Mouse (Mus musculus) bone marrow macrophage, adult 2 months (primary cell): ENCODE data around the gene Sema4b.

Source experiments
- CTCF ChIP-seq: IDR thresholded peaks from 2 replicates; pipeline ENCODE4 v1.5.1; 2012; ENCODE audit warnings: low read depth, mild to moderate bottlenecking, low read length, moderate library complexity
- POLR2A ChIP-seq: IDR thresholded peaks from 2 replicates; pipeline ENCODE4 v1.6.1; 2012; ENCODE audit warnings: mild to moderate bottlenecking, low read depth, low read length, borderline replicate concordance

DNA sequence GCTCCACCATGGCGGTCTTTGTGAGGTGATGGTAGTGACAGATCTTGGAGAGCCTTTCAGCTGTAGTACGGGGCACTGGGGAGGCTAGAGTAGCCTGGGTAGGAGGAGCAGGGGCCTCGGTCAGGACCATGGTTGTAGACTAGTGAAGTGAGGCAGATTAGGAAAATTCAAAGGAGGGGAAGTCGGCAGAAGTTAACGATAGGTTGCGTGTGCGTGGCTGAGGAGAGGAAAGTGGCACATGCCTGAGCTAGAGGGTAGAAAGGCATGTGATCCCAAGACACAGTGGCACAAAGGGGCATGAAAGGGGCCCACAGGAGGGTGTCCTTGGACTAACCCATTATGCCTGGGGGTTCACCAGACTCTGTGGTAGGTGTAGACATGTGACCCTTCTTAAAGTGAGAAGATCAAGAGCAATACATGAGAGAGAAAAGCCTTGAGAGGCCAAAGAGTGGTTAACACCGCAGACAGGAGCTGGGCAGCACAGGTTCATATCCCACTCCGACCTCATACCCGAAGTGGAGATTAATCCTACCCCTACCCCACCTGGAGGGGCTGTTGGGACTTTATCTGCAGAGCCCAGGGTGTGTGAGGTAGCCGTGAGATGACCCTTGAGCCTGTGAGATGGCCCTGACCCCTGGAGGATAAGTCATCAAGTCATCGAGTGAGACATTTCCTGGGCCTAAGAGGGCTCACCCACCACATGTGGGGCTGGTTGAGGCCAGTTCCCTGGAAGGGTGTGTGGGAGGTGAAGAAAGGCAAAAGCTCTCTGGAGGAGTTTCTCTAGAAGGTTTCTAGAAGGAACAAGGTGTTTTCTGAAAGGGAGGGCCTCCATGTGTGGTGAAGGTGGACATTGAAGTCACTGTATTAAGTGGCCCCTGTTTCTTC lies 19.3 kb downstream of the Sema4b start:
- no peak for TF ChIP-seq CTCF
- TF ChIP-seq POLR2A = no peak
